Mouse (Mus musculus): ENCODE results near the gene Hpse. TPM values are rescaled to one million over a fixed set of nuclear protein-coding genes. Genes with fewer than 3 reads are reported as not detected.

Gene Hpse
- 5.4 and 8.2 TPM in 2 replicates for polyA plus RNA-seq (2012; rRNA removed)

- H3K27me3 ChIP-seq (ENCODE audit: control insufficient read depth, insufficient read depth, low read length) = no peaks in the 10 kb centered on the region
- TF ChIP-seq CTCF (IDR thresholded peaks at IDR 0.05; ENCODE audit: extremely low read depth, insufficient read length, insufficient replicate concordance, low read depth, low read length) (no peak), POLR2A (IDR thresholded peaks at IDR 0.05; ENCODE audit: low read depth, low read length) (0 out of 2 replicates have a peak, but pooled peaks have one; percentile 10)
- peak within 1 kb of the TSS; percentile 84 for H3K4me3 ChIP-seq (ENCODE audit: low read depth, low read length)
- WGBS = under 1% methylated on average over 54 of the region's 56 CpGs
- 0 out of 2 replicates have a peak within 1 kb of the TSS, but pooled peaks have one; percentile 11 for H3K27ac ChIP-seq (ENCODE audit: insufficient read depth, low read depth, low read length)
- peaks cover 13% of the 10 kb centered on the region; the same call in 1 of the 2 replicates for H3K4me1 ChIP-seq (ENCODE audit: control insufficient read depth, insufficient read depth, insufficient read length, low read length)
- H3K36me3 ChIP-seq (ENCODE audit: control insufficient read depth, insufficient read depth, low read length) = 0 out of 2 replicates have a peak, but pooled peaks cover 1% of the 10 kb centered on the region
These were observed at the start of gene Hpse for GRCm38 (mm10) chr5:100719235-100720088. Hpse (minus strand) TSS chr5:100719716.

DNA sequence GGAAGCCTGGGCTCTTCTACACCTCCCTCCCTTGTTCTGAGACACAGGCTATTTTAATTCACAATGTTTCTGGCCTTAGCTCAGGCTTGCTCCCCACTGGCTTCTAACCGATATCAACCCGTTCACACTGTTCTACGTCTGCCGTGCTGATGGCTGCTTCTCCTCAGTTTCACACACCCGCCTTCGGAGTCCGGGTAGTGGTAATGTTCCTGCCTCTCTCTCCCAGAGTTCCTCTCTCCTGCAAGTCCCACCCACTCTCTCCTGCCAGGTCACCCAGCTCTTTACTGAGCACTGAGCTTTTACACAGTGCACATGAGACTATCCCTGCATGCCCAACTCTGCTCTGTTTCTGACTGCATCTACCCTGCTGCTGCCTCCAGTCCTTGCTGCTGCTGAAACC lies 46.5 kb upstream of the Hpse start:
- 92% methylated on average over 7 of the region's 7 CpGs for WGBS
- H3K27me3 ChIP-seq (ENCODE audit: control insufficient read depth, insufficient read depth, low read length) = no peaks in the 10 kb centered on the region
- H3K36me3 ChIP-seq (ENCODE audit: control insufficient read depth, insufficient read depth, low read length) = peaks cover 45% of the 10 kb centered on the region
- no peak for TF ChIP-seq CTCF (IDR thresholded peaks at IDR 0.05; ENCODE audit: extremely low read depth, insufficient read length, insufficient replicate concordance, low read depth, low read length)
- no peak for TF ChIP-seq POLR2A (IDR thresholded peaks at IDR 0.05; ENCODE audit: low read depth, low read length)
- H3K4me1 ChIP-seq (ENCODE audit: control insufficient read depth, insufficient read depth, insufficient read length, low read length) = no peaks in the 10 kb centered on the region
- H3K27ac ChIP-seq (ENCODE audit: insufficient read depth, low read depth, low read length) = no peak overlapping the region
- H3K4me3 ChIP-seq (ENCODE audit: low read depth, low read length) = no peak overlapping the region

GRCm38 (mm10) chr5:100761736-100762135 lies 42.2 kb upstream of the Hpse start:
- peaks cover 21% of the 10 kb centered on the region for H3K36me3 ChIP-seq (ENCODE audit: control insufficient read depth, insufficient read depth, low read length)
- no peak overlapping the region for H3K27ac ChIP-seq (ENCODE audit: insufficient read depth, low read depth, low read length)
- H3K4me3 ChIP-seq (ENCODE audit: low read depth, low read length) = no peak overlapping the region
- TF ChIP-seq CTCF (IDR thresholded peaks at IDR 0.05; ENCODE audit: extremely low read depth, insufficient read length, insufficient replicate concordance, low read depth, low read length) (no peak), POLR2A (IDR thresholded peaks at IDR 0.05; ENCODE audit: low read depth, low read length) (no peak)
- WGBS = 88% methylated on average over 7 of the region's 7 CpGs
- no peaks in the 10 kb centered on the region for H3K4me1 ChIP-seq (ENCODE audit: control insufficient read depth, insufficient read depth, insufficient read length, low read length)
- no peaks in the 10 kb centered on the region for H3K27me3 ChIP-seq (ENCODE audit: control insufficient read depth, insufficient read depth, low read length)

- no peak for TF ChIP-seq CTCF (IDR thresholded peaks at IDR 0.05; ENCODE audit: extremely low read depth, insufficient read length, insufficient replicate concordance, low read depth, low read length)
- no peak for TF ChIP-seq POLR2A (IDR thresholded peaks at IDR 0.05; ENCODE audit: low read depth, low read length)
- no peak overlapping the region for H3K4me3 ChIP-seq (ENCODE audit: low read depth, low read length)
- no peaks in the 10 kb centered on the region for H3K4me1 ChIP-seq (ENCODE audit: control insufficient read depth, insufficient read depth, insufficient read length, low read length)
- no peak overlapping the region for H3K27ac ChIP-seq (ENCODE audit: insufficient read depth, low read depth, low read length)
- H3K27me3 ChIP-seq (ENCODE audit: control insufficient read depth, insufficient read depth, low read length) = no peaks in the 10 kb centered on the region
- H3K36me3 ChIP-seq (ENCODE audit: control insufficient read depth, insufficient read depth, low read length) = peaks cover 16% of the 10 kb centered on the region
- WGBS = 65% methylated on average over 10 of the region's 10 CpGs
These were observed 40.6 kb upstream of the Hpse start for GRCm38 (mm10) chr5:100760049-100760663.

DNA sequence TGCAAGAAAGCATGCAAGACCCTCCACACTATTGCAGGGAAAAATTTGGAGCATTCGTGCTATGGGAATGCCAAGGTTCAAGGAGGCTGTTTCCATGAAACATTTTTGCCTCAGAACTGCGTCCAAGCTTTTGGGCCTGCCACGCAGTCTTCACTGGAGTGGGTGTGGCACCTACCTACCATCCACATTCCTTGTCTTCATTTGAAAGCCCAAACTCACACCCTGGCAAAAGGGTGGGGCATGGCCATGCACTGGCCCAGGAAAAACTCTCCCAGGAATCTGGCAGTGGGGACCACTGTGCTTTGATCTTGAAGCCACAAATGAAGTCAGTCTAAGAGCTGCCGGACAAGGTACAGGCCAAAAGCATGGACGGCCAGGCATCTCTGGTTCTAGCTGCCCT lies 38.6 kb upstream of the Hpse start:
- TF ChIP-seq POLR2A (IDR thresholded peaks at IDR 0.05; ENCODE audit: low read depth, low read length) (no peak), CTCF (IDR thresholded peaks at IDR 0.05; ENCODE audit: extremely low read depth, insufficient read length, insufficient replicate concordance, low read depth, low read length) (no peak)
- WGBS = 93% methylated on average over 5 of the region's 5 CpGs
- Histone ChIP-seq H3K4me1 (ENCODE audit: control insufficient read depth, insufficient read depth, insufficient read length, low read length) (no peaks in the 10 kb centered on the region), H3K27ac (ENCODE audit: insufficient read depth, low read depth, low read length) (no peak overlapping the region), H3K27me3 (ENCODE audit: control insufficient read depth, insufficient read depth, low read length) (no peaks in the 10 kb centered on the region), H3K36me3 (ENCODE audit: control insufficient read depth, insufficient read depth, low read length) (peaks cover 3% of the 10 kb centered on the region; the same call in 1 of the 2 replicates), H3K4me3 (ENCODE audit: low read depth, low read length) (no peak overlapping the region)

- Histone ChIP-seq H3K36me3 (ENCODE audit: control insufficient read depth, insufficient read depth, low read length) (no peaks in the 10 kb centered on the region), H3K4me1 (ENCODE audit: control insufficient read depth, insufficient read depth, insufficient read length, low read length) (no peaks in the 10 kb centered on the region), H3K27me3 (ENCODE audit: control insufficient read depth, insufficient read depth, low read length) (no peaks in the 10 kb centered on the region), H3K27ac (ENCODE audit: insufficient read depth, low read depth, low read length) (no peak overlapping the region), H3K4me3 (ENCODE audit: low read depth, low read length) (no peak overlapping the region)
- 72% methylated on average over 7 of the region's 7 CpGs for WGBS
- TF ChIP-seq CTCF (IDR thresholded peaks at IDR 0.05; ENCODE audit: extremely low read depth, insufficient read length, insufficient replicate concordance, low read depth, low read length) (no peak), POLR2A (IDR thresholded peaks at IDR 0.05; ENCODE audit: low read depth, low read length) (no peak)
These were observed 33.9 kb upstream of the Hpse start for GRCm38 (mm10) chr5:100753407-100753806.

- no peak for TF ChIP-seq POLR2A (IDR thresholded peaks at IDR 0.05; ENCODE audit: low read depth, low read length)
- TF ChIP-seq CTCF (IDR thresholded peaks at IDR 0.05; ENCODE audit: extremely low read depth, insufficient read length, insufficient replicate concordance, low read depth, low read length) = no peak
- Histone ChIP-seq H3K4me1 (ENCODE audit: control insufficient read depth, insufficient read depth, insufficient read length, low read length) (no peaks in the 10 kb centered on the region), H3K27ac (ENCODE audit: insufficient read depth, low read depth, low read length) (no peak overlapping the region), H3K4me3 (ENCODE audit: low read depth, low read length) (no peak overlapping the region), H3K36me3 (ENCODE audit: control insufficient read depth, insufficient read depth, low read length) (no peaks in the 10 kb centered on the region), H3K27me3 (ENCODE audit: control insufficient read depth, insufficient read depth, low read length) (no peaks in the 10 kb centered on the region)
- 33% methylated on average over 4 of the region's 4 CpGs for WGBS
These were observed 32.1 kb upstream of the Hpse start for GRCm38 (mm10) chr5:100751655-100752054.

Measured in small intestine, adult 2 months (tissue).